Mouse (Mus musculus) small intestine, adult 2 months (tissue): ENCODE data around the gene Dgka.

Experiments used
- CTCF ChIP-seq: fragments of 200-500 bp; IDR thresholded peaks from 2 replicates; pipeline ENCODE4 v1.5.1; 2012; ENCODE audit warnings: low read depth, mild to moderate bottlenecking, control low read depth, inconsistent platforms, low read length, moderate library complexity, mixed read lengths; ENCODE audit not compliant: insufficient replicate concordance, insufficient read length; ENCODE audit errors: extremely low read depth
- POLR2A ChIP-seq: fragments of 200-500 bp; IDR thresholded peaks from 2 replicates; pipeline ENCODE4 v1.6.1; 2012; ENCODE audit warnings: low read depth, mild to moderate bottlenecking, control low read depth, inconsistent platforms, low read length, moderate library complexity

DNA sequence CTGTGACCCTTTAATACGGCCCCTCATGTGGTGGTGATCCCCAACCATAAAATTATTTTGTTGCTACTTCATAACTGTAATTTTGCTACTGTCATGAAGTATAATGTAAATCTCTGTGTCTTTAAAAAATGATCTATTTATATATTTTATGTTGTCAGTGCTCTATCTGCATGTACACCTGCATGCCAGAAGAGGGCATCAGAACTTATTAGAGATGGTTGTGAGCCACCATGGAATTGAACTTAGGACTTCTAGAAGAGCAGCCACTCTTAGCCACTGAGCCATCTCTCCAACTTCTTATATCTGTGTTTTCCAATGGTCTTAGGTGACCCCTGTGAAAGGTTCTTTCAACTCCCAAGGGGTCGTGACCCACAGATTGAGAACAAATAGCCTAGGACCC is 28.2 kb upstream of the Dgka start:
- no peak for TF ChIP-seq CTCF
- TF ChIP-seq POLR2A: no peak
